Mouse (Mus musculus): ENCODE measurements around the gene Rad9a. TPM values are rescaled to one million over a fixed set of nuclear protein-coding genes. Genes with fewer than 3 reads are reported as not detected.

The Rad9a gene
- polyA plus RNA-seq, 1 experiment: 33.3 TPM

DNA sequence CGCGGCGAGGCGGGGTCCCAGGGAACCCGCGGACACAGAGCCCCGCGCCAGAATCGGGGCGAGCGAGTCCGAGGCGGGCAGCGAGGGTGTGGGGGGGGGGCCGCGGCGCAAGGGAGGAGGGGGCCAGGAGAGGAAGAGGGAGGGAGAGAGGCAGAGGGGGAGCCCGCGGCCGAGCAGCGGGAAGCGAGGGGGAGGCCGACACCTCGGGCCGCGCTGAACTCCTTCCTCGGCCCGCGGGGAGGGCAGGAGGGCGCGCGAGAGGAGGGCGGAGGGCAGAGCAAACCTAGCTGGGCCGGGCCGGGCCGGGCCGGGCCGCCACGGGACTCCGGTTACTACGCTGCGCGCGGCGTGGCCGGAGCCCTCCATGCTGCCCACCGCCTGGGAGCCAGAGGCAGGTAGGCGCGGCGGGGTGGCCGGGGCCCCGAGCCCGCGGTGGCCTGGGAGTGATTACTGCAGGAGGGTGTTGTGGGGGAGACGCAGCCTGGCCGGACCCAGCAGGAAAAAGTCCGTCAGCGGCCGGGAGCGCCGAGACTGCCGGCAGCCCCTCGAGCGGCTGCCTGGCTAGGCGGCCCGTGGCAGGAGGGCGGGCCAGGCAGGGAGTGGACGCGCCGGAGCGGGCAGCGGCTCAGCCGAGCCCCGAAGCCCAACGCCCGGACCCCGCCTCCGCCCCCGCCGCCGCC is 13.4 kb upstream of the Rad9a start:
- Histone ChIP-seq H3K79me3 (ENCODE audit: low read depth) (peaks cover 43% of the 10 kb centered on the region), H3K79me2 (ENCODE audit: control insufficient read depth, insufficient read depth) (peaks cover 63% of the 10 kb centered on the region), H3ac (ENCODE audit: control insufficient read depth, insufficient read length, low read depth) (peak overlapping the region; percentile 100), H3K36me3 (ENCODE audit: control insufficient read depth, insufficient read depth) (peaks cover 17% of the 10 kb centered on the region), H3K4me3 (ENCODE audit: insufficient read depth, poor library complexity, severe bottlenecking) (peak overlapping the region; percentile 84), H3K27me3 (ENCODE audit: control insufficient read depth, insufficient read depth, insufficient read length) (no peaks in the 10 kb centered on the region)
- TF ChIP-seq FOSL1 (IDR thresholded peaks at IDR 0.05; ENCODE audit: insufficient read depth, low read length, poor library complexity, severe bottlenecking) (no peak), CTCF (IDR thresholded peaks at IDR 0.05; ENCODE audit: control insufficient read depth, insufficient read depth, insufficient read length) (no peak), USF1 (IDR thresholded peaks at IDR 0.05; ENCODE audit: low read depth) (no peak), MYOD1 (IDR thresholded peaks at IDR 0.05; ENCODE audit: control insufficient read depth, insufficient read length, low read depth) (no peak), CEBPB (IDR thresholded peaks at IDR 0.05; ENCODE audit: low read depth) (no peak)

DNA sequence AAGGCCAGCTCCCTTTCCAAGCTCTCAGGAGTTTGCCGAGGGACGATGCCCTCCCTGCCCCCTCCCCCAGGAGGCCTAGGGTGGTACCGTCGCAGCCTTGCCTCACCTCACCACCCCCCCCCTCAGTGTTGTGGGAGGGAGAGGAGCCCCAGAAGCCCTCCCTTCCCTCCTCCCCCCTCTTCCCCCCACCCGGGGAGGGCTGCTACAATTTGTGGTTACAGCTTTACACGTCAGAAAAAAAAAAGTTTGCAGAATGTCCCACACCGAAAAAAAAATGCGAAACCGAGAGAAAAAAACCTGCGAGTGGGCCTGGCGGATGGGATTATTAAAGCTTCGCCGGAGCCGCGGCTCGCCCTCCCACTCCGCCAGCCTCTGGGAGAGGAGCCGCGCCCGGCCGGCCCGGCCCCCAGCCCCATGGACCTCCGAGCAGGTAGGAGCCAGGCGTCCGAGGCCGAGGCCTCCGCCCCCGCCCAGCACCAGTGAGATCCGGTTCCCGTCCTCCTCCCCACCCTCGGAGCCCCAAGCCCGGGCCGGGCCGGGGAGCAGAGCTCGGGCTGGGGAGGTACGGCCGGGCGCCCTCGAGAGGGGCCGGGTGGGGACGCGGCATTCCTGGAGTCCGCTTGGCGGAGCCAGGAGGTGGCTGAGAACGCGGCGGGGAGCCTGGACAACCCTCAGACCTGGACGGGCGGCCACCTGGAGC is 12.8 kb upstream of the Rad9a start, which contains the start of the genes Clcf1 and AC109138.7:
Gene Clcf1, plus strand, starts transcription at position 168 of the 700 bp plus-strand sequence.
Gene AC109138.7, plus strand, starts transcription at position 287 of the 700 bp plus-strand sequence.
- Histone ChIP-seq H3K36me3 (ENCODE audit: control insufficient read depth, insufficient read depth) (peaks cover 17% of the 10 kb centered on the region), H3K79me3 (ENCODE audit: low read depth) (peaks cover 37% of the 10 kb centered on the region), H3K79me2 (ENCODE audit: control insufficient read depth, insufficient read depth) (peaks cover 56% of the 10 kb centered on the region), H3K4me3 (ENCODE audit: insufficient read depth, poor library complexity, severe bottlenecking) (peak within 1 kb of the TSS; percentile 84), H3ac (ENCODE audit: control insufficient read depth, insufficient read length, low read depth) (peak within 1 kb of the TSS; percentile 100), H3K27me3 (ENCODE audit: control insufficient read depth, insufficient read depth, insufficient read length) (no peaks in the 10 kb centered on the region)
- TF ChIP-seq USF1 (IDR thresholded peaks at IDR 0.05; ENCODE audit: low read depth) (no peak), MYOD1 (IDR thresholded peaks at IDR 0.05; ENCODE audit: control insufficient read depth, insufficient read length, low read depth) (no peak), CTCF (IDR thresholded peaks at IDR 0.05; ENCODE audit: control insufficient read depth, insufficient read depth, insufficient read length) (no peak), FOSL1 (IDR thresholded peaks at IDR 0.05; ENCODE audit: insufficient read depth, low read length, poor library complexity, severe bottlenecking) (no peak)

DNA sequence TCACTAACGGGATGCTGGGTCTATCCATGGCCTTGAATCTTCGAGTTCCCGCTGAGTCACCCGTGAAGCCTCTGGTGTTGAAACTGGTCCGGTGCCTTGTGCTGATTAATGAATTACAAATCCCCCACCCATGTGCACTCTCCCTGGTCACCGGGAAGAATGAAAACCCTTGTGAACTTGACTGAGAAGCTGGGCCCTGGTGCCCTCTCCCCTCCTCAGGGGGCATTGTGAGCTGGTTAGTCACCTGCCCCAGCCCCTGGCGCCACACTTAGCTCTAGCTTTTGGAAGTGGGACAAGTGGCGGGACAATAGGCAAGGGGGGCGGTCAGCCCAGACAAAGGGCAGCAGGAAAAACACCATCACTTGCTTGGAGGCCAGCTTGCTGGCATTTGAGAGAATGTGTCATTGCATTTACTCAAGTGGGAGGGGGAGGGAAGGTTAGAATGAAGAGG is 12.1 kb upstream of the Rad9a start:
- Histone ChIP-seq H3K27me3 (ENCODE audit: control insufficient read depth, insufficient read depth, insufficient read length) (no peaks in the 10 kb centered on the region), H3K36me3 (ENCODE audit: control insufficient read depth, insufficient read depth) (peaks cover 14% of the 10 kb centered on the region), H3ac (ENCODE audit: control insufficient read depth, insufficient read length, low read depth) (peak overlapping the region; percentile 24), H3K79me3 (ENCODE audit: low read depth) (peaks cover 30% of the 10 kb centered on the region), H3K4me3 (ENCODE audit: insufficient read depth, poor library complexity, severe bottlenecking) (peak overlapping the region; percentile 84), H3K79me2 (ENCODE audit: control insufficient read depth, insufficient read depth) (peaks cover 49% of the 10 kb centered on the region)
- TF ChIP-seq MAX (IDR thresholded peaks at IDR 0.05): peak; percentile 56
- peak; percentile 71 for TF ChIP-seq CEBPB (IDR thresholded peaks at IDR 0.05; ENCODE audit: low read depth)
- peak; percentile 36 for TF ChIP-seq MYOD1 (IDR thresholded peaks at IDR 0.05; ENCODE audit: control insufficient read depth, insufficient read length, low read depth)
- TF ChIP-seq MYOG (IDR thresholded peaks at IDR 0.05; ENCODE audit: control insufficient read depth, extremely low read depth, insufficient read length): no peak
- peak; percentile 12 for TF ChIP-seq FOSL1 (IDR thresholded peaks at IDR 0.05; ENCODE audit: insufficient read depth, low read length, poor library complexity, severe bottlenecking)
- TF ChIP-seq CTCF (IDR thresholded peaks at IDR 0.05; ENCODE audit: control insufficient read depth, insufficient read depth, insufficient read length): no peak
- TF ChIP-seq USF1 (IDR thresholded peaks at IDR 0.05; ENCODE audit: low read depth): peak; percentile 12

DNA sequence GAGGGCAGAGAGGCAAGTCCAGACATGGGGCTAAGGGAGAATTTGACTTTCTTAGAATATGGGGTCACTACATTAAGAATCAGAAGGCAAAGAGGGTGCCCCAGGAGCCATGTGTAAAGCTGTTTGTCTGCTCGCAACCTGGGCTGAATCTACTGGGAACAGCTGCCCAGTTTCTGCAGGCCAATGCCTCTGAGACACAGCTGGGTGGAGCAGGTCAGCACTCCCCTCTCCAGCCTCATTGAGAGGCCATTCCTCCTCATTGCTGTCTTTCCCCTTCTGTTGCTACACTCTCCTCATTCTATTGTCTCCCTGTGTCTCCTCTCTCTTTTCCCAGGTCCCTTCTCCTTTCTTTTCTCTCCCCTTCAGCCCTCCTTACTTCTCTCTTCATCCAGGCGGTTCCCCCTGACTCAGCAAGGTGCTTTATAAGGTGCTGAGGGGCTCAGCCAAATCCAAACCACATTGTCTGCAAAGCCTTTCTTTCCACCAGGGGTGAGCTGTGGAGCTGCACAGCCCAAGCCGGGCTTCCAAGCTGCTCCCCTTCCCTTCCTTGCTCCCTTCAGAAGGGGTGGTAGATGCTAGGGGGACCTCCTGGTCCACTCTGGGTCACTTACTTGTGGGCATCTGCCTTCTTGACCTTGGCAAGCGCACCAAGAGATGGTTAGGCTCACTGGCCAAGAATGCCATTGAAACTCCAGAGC is 10.6 kb upstream of the Rad9a start:
- peaks cover 6% of the 10 kb centered on the region for H3K36me3 ChIP-seq (ENCODE audit: control insufficient read depth, insufficient read depth)
- H3K79me2 ChIP-seq (ENCODE audit: control insufficient read depth, insufficient read depth): peaks cover 34% of the 10 kb centered on the region
- H3K79me3 ChIP-seq (ENCODE audit: low read depth): peaks cover 17% of the 10 kb centered on the region
- no peak for TF ChIP-seq MYOG (IDR thresholded peaks at IDR 0.05; ENCODE audit: control insufficient read depth, extremely low read depth, insufficient read length)
- no peak for TF ChIP-seq CTCF (IDR thresholded peaks at IDR 0.05; ENCODE audit: control insufficient read depth, insufficient read depth, insufficient read length)
- TF ChIP-seq MAX (IDR thresholded peaks at IDR 0.05): no peak
- TF ChIP-seq USF1 (IDR thresholded peaks at IDR 0.05; ENCODE audit: low read depth): no peak
- no peak for TF ChIP-seq MYOD1 (IDR thresholded peaks at IDR 0.05; ENCODE audit: control insufficient read depth, insufficient read length, low read depth)
- TF ChIP-seq FOSL1 (IDR thresholded peaks at IDR 0.05; ENCODE audit: insufficient read depth, low read length, poor library complexity, severe bottlenecking): no peak
- no peak for TF ChIP-seq CEBPB (IDR thresholded peaks at IDR 0.05; ENCODE audit: low read depth)
- H3K27me3 ChIP-seq (ENCODE audit: control insufficient read depth, insufficient read depth, insufficient read length): no peaks in the 10 kb centered on the region
- H3ac ChIP-seq (ENCODE audit: control insufficient read depth, insufficient read length, low read depth): peak overlapping the region; percentile 48
- no peak overlapping the region for H3K4me3 ChIP-seq (ENCODE audit: insufficient read depth, poor library complexity, severe bottlenecking)

DNA sequence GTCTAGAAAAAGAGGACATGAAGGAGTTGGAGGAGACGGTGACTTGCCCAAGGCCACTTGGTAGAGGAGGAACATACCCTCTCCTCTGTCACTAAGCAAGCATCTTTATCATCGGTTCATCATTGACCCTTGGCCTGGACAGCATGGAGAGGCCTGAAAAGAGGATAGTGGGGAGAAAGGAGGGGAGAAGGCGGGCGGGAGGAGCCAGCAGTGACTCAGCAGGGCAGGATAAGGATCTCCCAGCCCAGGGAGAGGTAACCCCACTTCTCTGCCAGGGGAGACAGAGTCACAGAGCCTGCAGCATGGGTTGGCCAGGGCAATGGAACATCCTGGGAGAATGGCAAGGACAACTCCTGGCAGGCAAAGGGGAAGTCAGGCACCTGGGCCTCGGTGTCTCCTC is 7.1 kb upstream of the Rad9a start:
- Histone ChIP-seq H3K79me2 (ENCODE audit: control insufficient read depth, insufficient read depth) (peaks cover 6% of the 10 kb centered on the region), H3K36me3 (ENCODE audit: control insufficient read depth, insufficient read depth) (no peaks in the 10 kb centered on the region), H3K4me3 (ENCODE audit: insufficient read depth, poor library complexity, severe bottlenecking) (no peak overlapping the region), H3ac (ENCODE audit: control insufficient read depth, insufficient read length, low read depth) (no peak overlapping the region), H3K27me3 (ENCODE audit: control insufficient read depth, insufficient read depth, insufficient read length) (no peaks in the 10 kb centered on the region), H3K79me3 (ENCODE audit: low read depth) (no peaks in the 10 kb centered on the region)
- TF ChIP-seq MAX (IDR thresholded peaks at IDR 0.05) (no peak), MYOG (IDR thresholded peaks at IDR 0.05; ENCODE audit: control insufficient read depth, extremely low read depth, insufficient read length) (no peak), FOSL1 (IDR thresholded peaks at IDR 0.05; ENCODE audit: insufficient read depth, low read length, poor library complexity, severe bottlenecking) (no peak), CEBPB (IDR thresholded peaks at IDR 0.05; ENCODE audit: low read depth) (no peak), CTCF (IDR thresholded peaks at IDR 0.05; ENCODE audit: control insufficient read depth, insufficient read depth, insufficient read length) (no peak), MYOD1 (IDR thresholded peaks at IDR 0.05; ENCODE audit: control insufficient read depth, insufficient read length, low read depth) (no peak), USF1 (IDR thresholded peaks at IDR 0.05; ENCODE audit: low read depth) (no peak)

Data from C2C12 (cell line).